Mouse (Mus musculus) liver, adult 2 months (tissue): ENCODE results near the gene Fut4. TPM values are rescaled to one million over a fixed set of nuclear protein-coding genes. Genes with fewer than 3 reads are reported as not detected.

Source experiments
- DNase-seq: peaks from one replicate; pipeline ENCODE4 v3.0.0-alpha.2; 2011; ENCODE audit warnings: low read depth, low spot score; ENCODE audit errors: extremely low read depth
- H3K27ac ChIP-seq: fragments of 200-500 bp; replicated peaks from 2 replicates; pipeline ENCODE4 v1.5.1; 2012; ENCODE audit warnings: low read depth, mild to moderate bottlenecking, control low read depth, inconsistent platforms, low read length; ENCODE audit not compliant: insufficient read depth
- H3K27me3 ChIP-seq: fragments of 200-500 bp; 2 replicates; pipeline ENCODE4 v1.6.1; 2012; ENCODE audit warnings: mild to moderate bottlenecking, moderate library complexity, low read length, inconsistent platforms; ENCODE audit not compliant: control insufficient read depth, insufficient read depth
- H3K36me3 ChIP-seq: fragments of 200-500 bp; 2 replicates; pipeline ENCODE4 v1.6.1; 2012; ENCODE audit warnings: low read length, inconsistent platforms; ENCODE audit not compliant: control insufficient read depth, insufficient read depth
- H3K4me1 ChIP-seq: fragments of 200-500 bp; 2 replicates; pipeline ENCODE4 v1.6.1; 2011; ENCODE audit warnings: low read length; ENCODE audit not compliant: control insufficient read depth, insufficient read depth
- H3K4me3 ChIP-seq: fragments of 200-500 bp; 2 replicates; pipeline ENCODE4 v1.5.1; 2011; ENCODE audit warnings: low read depth, mild to moderate bottlenecking, control low read depth, low read length, moderate library complexity; ENCODE audit not compliant: insufficient read depth
- H3K79me2 ChIP-seq: fragments of 200-500 bp; 2 replicates; pipeline ENCODE4 v1.6.1; 2012; ENCODE audit warnings: inconsistent platforms, mild to moderate bottlenecking, low read length, moderate library complexity; ENCODE audit not compliant: control insufficient read depth, insufficient read depth
- H3K9ac ChIP-seq: fragments of 200-500 bp; 2 replicates; pipeline ENCODE4 v1.6.1; 2012; ENCODE audit warnings: low read depth, mild to moderate bottlenecking, control low read depth, inconsistent platforms, low read length
- CTCF ChIP-seq: fragments of 200-500 bp; IDR thresholded peaks from 2 replicates; pipeline ENCODE4 v1.5.1; 2011; ENCODE audit warnings: low read depth, low read length, control low read depth
- POLR2A ChIP-seq: fragments of 200-500 bp; IDR thresholded peaks from 2 replicates; pipeline ENCODE4 v1.6.1; 2011; ENCODE audit warnings: low read length, control low read depth; ENCODE audit not compliant: insufficient read depth; ENCODE audit errors: extremely low read depth
- WGBS: fragments of 180-500 bp; shearing (Covaris S2); methylation state at CpG from one replicate; pipeline ENCODE4 v1.1.7; 2018; 5-methylcytosine and 5-hydroxymethylcytosine counted together
- polyA plus RNA-seq: library from polyadenylated mRNA; depleted of rRNA; stranded (reverse); fragments of >200 nt; gene quantifications from 2 replicates; pipeline ENCODE4 v1.2.3, GENCODE M21; 2012
- total RNA-seq: library from RNA; depleted of rRNA; stranded (reverse); fragments of >200 nt; gene quantifications from 2 replicates; pipeline ENCODE4 v1.2.3, GENCODE M21; 2014

The Fut4 gene
- total and polyA plus RNA-seq, 2 experiments: 0.17 to 0.18 TPM

- no peak overlapping the region for H3K9ac ChIP-seq
- no peak overlapping the region for H3K27ac ChIP-seq
- H3K4me3 ChIP-seq: no peak overlapping the region
- H3K27me3 ChIP-seq: peaks cover 6% of the 10 kb centered on the region
- no peaks in the 10 kb centered on the region for H3K79me2 ChIP-seq
- no peaks in the 10 kb centered on the region for H3K36me3 ChIP-seq
- no peak for DNase-seq
- no peaks in the 10 kb centered on the region for H3K4me1 ChIP-seq
- TF ChIP-seq POLR2A (no peak), CTCF (no peak)
- WGBS: 91% methylated on average over 3 of the region's 3 CpGs
Observed at GRCm38 (mm10) chr9:14754469-14754868, 2.3 kb upstream of the Fut4 start.

DNA sequence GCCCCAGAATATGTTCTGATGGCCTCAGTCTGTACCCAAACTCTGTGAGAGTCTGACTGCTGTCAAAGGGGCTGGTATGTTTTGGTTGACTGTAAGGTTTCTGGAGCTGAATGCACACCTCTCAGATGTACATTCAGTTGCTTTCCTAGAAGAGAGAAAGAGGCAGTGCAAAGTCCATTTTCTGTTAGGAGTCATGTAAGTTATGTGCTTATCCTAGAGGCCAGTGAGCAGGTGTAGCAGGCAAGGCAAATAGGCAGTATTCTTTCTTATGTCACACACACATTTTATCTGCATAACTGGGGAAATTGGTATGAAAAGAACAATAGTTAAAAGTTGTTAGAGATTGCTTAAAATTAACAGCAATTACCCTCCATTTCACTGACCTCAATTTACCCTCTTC lies 1.8 kb upstream of the Fut4 start:
- Histone ChIP-seq H3K36me3 (no peaks in the 10 kb centered on the region), H3K4me3 (no peak overlapping the region), H3K9ac (no peak overlapping the region), H3K27me3 (peaks cover 6% of the 10 kb centered on the region), H3K27ac (no peak overlapping the region), H3K4me1 (no peaks in the 10 kb centered on the region), H3K79me2 (no peaks in the 10 kb centered on the region)
- no peak for DNase-seq
- TF ChIP-seq POLR2A (no peak), CTCF (no peak)

DNA sequence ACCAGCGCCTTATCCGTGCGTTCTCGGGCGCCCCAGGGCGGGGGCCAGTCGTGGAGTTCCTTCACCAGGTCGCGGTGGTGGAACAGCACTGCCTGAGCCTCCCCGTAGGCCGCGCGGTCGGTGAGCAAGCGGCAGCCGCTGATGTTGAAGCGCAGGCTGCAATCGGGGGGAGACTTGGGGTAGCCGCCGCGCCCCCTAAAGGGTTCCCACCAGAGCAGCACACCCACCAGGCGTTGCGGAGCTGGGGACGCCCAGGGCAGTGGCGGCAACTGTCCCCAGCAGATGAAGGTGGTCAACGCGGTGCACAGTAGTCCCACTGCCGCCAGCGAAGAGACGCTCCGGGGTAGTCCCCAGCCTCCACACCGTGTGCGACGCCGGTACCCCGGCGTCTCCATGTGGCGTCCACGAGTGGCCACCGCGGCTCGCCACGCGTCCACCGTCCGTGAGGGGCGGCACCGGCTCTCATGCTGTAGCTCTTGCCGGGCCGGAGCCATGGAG lies 641 bp downstream of the Fut4 start:
- H3K4me1 ChIP-seq: no peaks in the 10 kb centered on the region
- H3K36me3 ChIP-seq: no peaks in the 10 kb centered on the region
- WGBS: 2% methylated on average over 50 of the region's 50 CpGs
- peak overlapping the region; percentile 62 for H3K9ac ChIP-seq
- no peak for DNase-seq
- H3K27me3 ChIP-seq: peaks cover 6% of the 10 kb centered on the region
- H3K27ac ChIP-seq: no peak overlapping the region
- no peaks in the 10 kb centered on the region for H3K79me2 ChIP-seq
- TF ChIP-seq CTCF (no peak), POLR2A (no peak)
- peak overlapping the region; percentile 63 for H3K4me3 ChIP-seq

DNA sequence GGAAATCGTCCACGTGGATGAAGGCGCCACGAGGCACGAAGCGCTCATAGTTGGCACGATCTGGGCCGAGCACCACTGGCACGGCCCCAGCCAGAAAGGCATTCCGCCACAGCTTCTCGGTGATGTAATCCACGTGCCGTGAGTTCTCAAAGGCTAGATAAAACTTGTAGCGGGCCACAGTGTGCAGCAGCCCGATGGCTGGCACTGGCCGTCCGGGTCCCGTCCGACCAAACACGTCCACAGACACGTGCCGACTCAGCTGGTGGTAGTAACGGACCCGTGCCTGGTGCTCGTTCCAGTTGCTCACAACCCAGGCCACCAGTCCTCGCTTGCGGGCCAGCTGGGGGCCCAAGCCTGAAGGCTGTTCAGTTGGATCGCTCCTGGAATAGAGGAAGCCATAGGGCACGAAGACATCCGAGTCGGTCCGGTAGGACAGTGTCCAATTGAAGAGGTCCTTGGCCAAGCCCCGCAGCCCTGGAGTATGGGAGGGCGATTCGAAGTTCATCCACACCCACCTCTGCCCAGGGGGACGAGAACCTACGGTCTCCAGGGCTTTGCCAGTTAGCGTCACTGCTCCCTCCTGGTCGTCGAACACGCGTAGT lies 1.2 kb downstream of the Fut4 start:
- Histone ChIP-seq H3K27ac (no peak overlapping the region), H3K27me3 (peaks cover 6% of the 10 kb centered on the region), H3K79me2 (no peaks in the 10 kb centered on the region), H3K9ac (no peak overlapping the region), H3K4me3 (peak overlapping the region; percentile 63; the same call in 1 of the 2 replicates), H3K4me1 (no peaks in the 10 kb centered on the region), H3K36me3 (no peaks in the 10 kb centered on the region)
- WGBS: 67% methylated on average over 42 of the region's 42 CpGs
- no peak for DNase-seq
- TF ChIP-seq POLR2A (no peak), CTCF (no peak)

GRCm38 (mm10) chr9:14740151-14740924 lies 11.9 kb downstream of the Fut4 start, which contains the start of gene Piwil4:
Gene Piwil4 (minus strand): TSS chr9:14740733.
- Histone ChIP-seq H3K9ac (no peak within 1 kb of the TSS), H3K79me2 (no peaks in the 10 kb centered on the region), H3K4me3 (no peak within 1 kb of the TSS), H3K27ac (no peak within 1 kb of the TSS), H3K4me1 (no peaks in the 10 kb centered on the region), H3K27me3 (no peaks in the 10 kb centered on the region), H3K36me3 (no peaks in the 10 kb centered on the region)
- TF ChIP-seq POLR2A (no peak), CTCF (no peak)
- no peak for DNase-seq
- 86% methylated on average over 19 of the region's 19 CpGs for WGBS

GRCm38 (mm10) chr9:14739498-14740150 lies 12.6 kb downstream of the Fut4 start:
- Histone ChIP-seq H3K4me3 (no peak overlapping the region), H3K9ac (no peak overlapping the region), H3K4me1 (no peaks in the 10 kb centered on the region), H3K36me3 (no peaks in the 10 kb centered on the region), H3K79me2 (no peaks in the 10 kb centered on the region), H3K27ac (no peak overlapping the region), H3K27me3 (no peaks in the 10 kb centered on the region)
- no peak for DNase-seq
- TF ChIP-seq POLR2A (no peak), CTCF (no peak)
- 60% methylated on average over 4 of the region's 4 CpGs for WGBS
